Mouse (Mus musculus): ENCODE results near the gene Sox6.

DNA sequence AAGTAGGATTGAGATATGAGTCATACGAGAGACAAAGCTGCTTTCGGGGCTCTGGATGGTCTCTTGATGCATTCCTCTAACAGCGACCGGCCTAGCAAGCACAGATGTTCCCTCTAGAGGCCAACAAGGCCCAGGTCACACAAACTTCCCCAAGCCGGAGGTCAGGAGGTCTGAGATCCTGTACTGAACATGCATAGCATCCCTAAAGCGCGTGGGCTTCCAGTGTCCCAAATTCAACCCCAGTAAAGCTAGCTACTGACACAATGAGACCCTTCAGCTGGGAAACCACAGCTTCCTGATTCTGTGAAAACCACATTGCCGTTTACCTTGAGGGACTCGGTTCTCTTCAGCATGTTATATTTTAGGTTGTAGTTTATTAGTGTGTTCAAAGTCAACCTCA is 499.6 kb downstream of the Sox6 start:
- no peak for TF ChIP-seq CTCF (conservative IDR thresholded peaks at IDR 0.05; ENCODE audit: low read length)
- TF ChIP-seq NANOG (IDR thresholded peaks at IDR 0.05; ENCODE audit: borderline replicate concordance, low read length), result no peak
- TF ChIP-seq POU5F1 (IDR thresholded peaks at IDR 0.05; ENCODE audit: borderline replicate concordance, low read length), result no peak
